Mouse (Mus musculus) kidney, embryonic 14.5 days (tissue): ENCODE data around the gene Ubqln1. TPM values are rescaled to one million over a fixed set of nuclear protein-coding genes. Genes with fewer than 3 reads are reported as not detected.

Source experiments
- ATAC-seq: fragments of 200-750 bp; cut with Nextera tagmentation; 2 replicates; pipeline ENCODE4 v1.8.0; 2017; ENCODE audit warnings: moderate number of reproducible peaks, mild to moderate bottlenecking, moderate TSS enrichment, moderate library complexity; ENCODE audit not compliant: low FRiP score, low TSS enrichment
- H3K27ac ChIP-seq: fragments of 300-500 bp; sonication (generic); 2 replicates; pipeline ENCODE4 v1.5.1; 2014; ENCODE audit warnings: low read depth, mild to moderate bottlenecking, low read length, moderate library complexity, mixed read lengths
- H3K27me3 ChIP-seq: fragments of 300-500 bp; sonication (generic); 2 replicates; pipeline ENCODE4 v1.6.1; 2014; ENCODE audit warnings: mild to moderate bottlenecking, low read length; ENCODE audit not compliant: control insufficient read depth, insufficient read depth
- H3K36me3 ChIP-seq: fragments of 300-500 bp; sonication (generic); 2 replicates; pipeline ENCODE4 v1.6.1; 2014; ENCODE audit warnings: low read length, mixed read lengths; ENCODE audit not compliant: control insufficient read depth, insufficient read depth
- H3K4me1 ChIP-seq: fragments of 300-500 bp; sonication (generic); 2 replicates; pipeline ENCODE4 v1.6.1; 2014; ENCODE audit warnings: low read length, mixed read lengths; ENCODE audit not compliant: control insufficient read depth, insufficient read depth
- H3K4me2 ChIP-seq: fragments of 300-500 bp; sonication (generic); replicated peaks from 2 replicates; pipeline ENCODE4 v1.6.1; 2014; ENCODE audit warnings: low read depth, mild to moderate bottlenecking, low read length
- H3K4me3 ChIP-seq: fragments of 300-500 bp; sonication (generic); 2 replicates; pipeline ENCODE4 v1.5.1; 2014; ENCODE audit warnings: mild to moderate bottlenecking, low read length
- H3K9ac ChIP-seq: fragments of 300-500 bp; sonication (generic); 2 replicates; pipeline ENCODE4 v1.6.1; 2014; ENCODE audit warnings: low read depth, mild to moderate bottlenecking, low read length, moderate library complexity
- H3K9me3 ChIP-seq: fragments of 300-500 bp; sonication (generic); 2 replicates; pipeline ENCODE4 v1.6.1; 2016; ENCODE audit warnings: low read length; ENCODE audit not compliant: control insufficient read depth
- WGBS: fragments of 180-500 bp; shearing (Covaris S2); extraction: QIAGEN DNeasy Blood & Tissue Kit; methylation state at CpG from one replicate; pipeline ENCODE4 v1.1.7; 2014; 5-methylcytosine and 5-hydroxymethylcytosine counted together
- polyA plus RNA-seq: library from polyadenylated mRNA; unstranded; fragments of >200 nt; fragmentation: Nextera tagmentation; extraction: Ambion mirVana; gene quantifications from 2 replicates; pipeline ENCODE4 v1.2.1, GENCODE M21; 2014

Ubqln1 gene
- polyA plus RNA-seq, 1 experiment from 2014 or later, result 98.7 TPM

DNA sequence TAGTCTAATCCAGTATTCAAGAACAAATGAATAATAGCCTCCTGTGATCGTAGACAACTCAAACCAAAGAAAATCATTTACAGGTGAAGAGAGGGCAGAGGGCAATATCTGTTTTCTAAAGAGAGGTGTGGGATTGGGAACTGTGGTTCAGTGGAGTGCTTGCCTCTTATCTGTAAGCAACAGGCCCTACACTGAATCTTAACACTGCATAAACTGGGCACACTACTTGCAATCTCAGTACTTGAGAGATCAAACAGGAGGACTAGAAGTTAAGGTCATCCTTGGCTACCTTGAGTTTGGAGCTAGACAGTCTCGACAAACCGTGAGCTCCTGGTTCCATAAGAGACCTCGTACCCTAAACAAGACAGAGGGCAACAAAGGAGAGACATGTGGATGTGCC lies 9.4 kb downstream of the Ubqln1 start:
- Histone ChIP-seq H3K4me1 (no peaks in the 10 kb centered on the region), H3K9ac (no peak overlapping the region), H3K36me3 (no peaks in the 10 kb centered on the region), H3K9me3 (no peaks in the 10 kb centered on the region), H3K4me2 (no peak overlapping the region), H3K27ac (no peak overlapping the region), H3K27me3 (no peaks in the 10 kb centered on the region), H3K4me3 (no peak overlapping the region)
- no peak for ATAC-seq
- 83% methylated on average over 4 of the region's 4 CpGs for WGBS

DNA sequence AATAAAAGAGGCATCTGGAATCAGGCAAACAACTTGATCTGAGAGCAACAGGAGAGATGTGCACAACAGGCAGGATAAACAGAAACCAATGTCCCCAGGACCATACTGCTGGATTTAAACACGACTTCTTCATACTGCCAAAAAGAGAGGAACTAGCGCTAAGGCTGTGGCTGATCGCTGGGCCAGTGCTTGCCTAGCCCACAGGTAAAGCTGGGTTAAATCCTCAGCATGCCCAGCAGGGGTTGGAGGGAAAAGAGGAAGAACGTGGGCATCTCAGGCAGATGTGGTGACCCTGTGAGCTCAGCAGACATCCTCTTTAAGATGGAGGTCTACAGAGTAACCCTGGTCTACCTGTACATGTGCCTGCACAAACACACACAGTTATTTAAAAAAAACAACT lies 10.5 kb downstream of the Ubqln1 start:
- Histone ChIP-seq H3K9me3 (no peaks in the 10 kb centered on the region), H3K9ac (no peak overlapping the region), H3K36me3 (no peaks in the 10 kb centered on the region), H3K27me3 (no peaks in the 10 kb centered on the region), H3K4me1 (no peaks in the 10 kb centered on the region), H3K27ac (no peak overlapping the region), H3K4me3 (no peak overlapping the region), H3K4me2 (no peak overlapping the region)
- ATAC-seq, result no peak
- 74% methylated on average over 4 of the region's 4 CpGs for WGBS

DNA sequence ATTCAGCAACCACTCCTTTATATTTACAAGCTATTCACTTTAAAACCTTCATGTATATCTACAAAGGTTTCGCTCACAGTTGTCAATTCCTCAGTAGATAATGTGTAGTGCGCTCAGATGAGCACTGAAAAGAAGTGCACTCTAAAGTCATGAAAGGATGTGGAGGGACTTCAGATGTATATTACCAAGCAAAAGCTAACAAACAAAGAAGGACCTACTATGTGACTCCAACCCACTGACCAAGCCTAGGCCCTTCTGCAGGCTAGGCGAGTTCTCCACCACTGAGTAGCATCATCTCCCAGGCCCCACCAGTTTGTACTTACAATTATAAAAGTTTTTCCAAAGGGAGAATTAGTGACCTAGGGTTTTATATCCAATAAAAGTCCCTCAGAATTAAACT lies 11.3 kb downstream of the Ubqln1 start:
- no peak overlapping the region for H3K4me3 ChIP-seq
- H3K4me2 ChIP-seq, result no peak overlapping the region
- no peaks in the 10 kb centered on the region for H3K27me3 ChIP-seq
- no peaks in the 10 kb centered on the region for H3K9me3 ChIP-seq
- WGBS, result 94% methylated on average over 3 of the region's 3 CpGs
- H3K27ac ChIP-seq, result no peak overlapping the region
- no peaks in the 10 kb centered on the region for H3K36me3 ChIP-seq
- no peaks in the 10 kb centered on the region for H3K4me1 ChIP-seq
- no peak for ATAC-seq
- no peak overlapping the region for H3K9ac ChIP-seq

DNA sequence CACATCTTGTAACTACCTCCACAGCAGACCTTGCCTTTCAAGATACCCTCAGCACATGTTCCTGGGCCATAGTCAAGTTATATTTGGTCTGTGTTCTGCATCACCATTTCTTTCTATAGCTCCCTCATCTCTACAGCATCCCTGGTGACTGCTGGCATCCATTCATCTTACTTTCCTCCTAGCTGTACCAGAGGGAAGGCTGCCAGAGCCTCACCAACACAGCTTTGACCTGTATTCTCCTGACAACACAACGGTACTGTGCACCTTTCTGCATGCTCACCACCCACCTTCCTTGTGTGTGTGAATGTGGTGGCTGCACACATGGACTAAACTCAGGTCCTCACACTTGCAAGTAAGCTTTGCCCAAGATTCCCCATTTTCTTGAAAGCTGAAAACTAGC lies 12.6 kb downstream of the Ubqln1 start:
- Histone ChIP-seq H3K36me3 (peaks cover under 1% of the 10 kb centered on the region; the same call in 1 of the 2 replicates), H3K9ac (no peak overlapping the region), H3K27me3 (no peaks in the 10 kb centered on the region), H3K27ac (no peak overlapping the region), H3K4me1 (no peaks in the 10 kb centered on the region), H3K9me3 (no peaks in the 10 kb centered on the region), H3K4me3 (no peak overlapping the region), H3K4me2 (no peak overlapping the region)
- ATAC-seq, result no peak
- WGBS, result 87% methylated on average over 1 of the region's 1 CpGs

DNA sequence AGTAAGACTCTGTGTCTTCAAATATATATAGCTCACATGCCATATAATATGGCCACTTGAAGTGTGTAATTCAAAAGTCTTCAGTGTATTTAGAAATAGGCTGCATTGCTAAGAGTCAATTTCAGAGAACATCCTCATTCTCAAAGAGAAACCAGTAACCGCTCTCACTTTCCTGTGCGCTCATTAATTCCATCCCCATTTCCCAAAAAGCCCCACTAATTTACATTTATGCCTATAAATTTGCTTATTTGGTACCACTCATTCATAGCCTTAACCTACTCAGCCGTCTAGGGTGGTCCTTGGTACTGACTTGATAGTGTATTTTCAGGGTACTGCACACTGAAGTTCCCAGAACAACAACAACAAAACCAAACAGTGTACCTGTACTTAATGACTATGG lies 13.5 kb downstream of the Ubqln1 start:
- H3K36me3 ChIP-seq, result peaks cover 10% of the 10 kb centered on the region; the same call in 1 of the 2 replicates
- 93% methylated on average over 3 of the region's 3 CpGs for WGBS
- H3K9ac ChIP-seq, result no peak overlapping the region
- no peak overlapping the region for H3K27ac ChIP-seq
- H3K4me1 ChIP-seq, result no peaks in the 10 kb centered on the region
- no peaks in the 10 kb centered on the region for H3K9me3 ChIP-seq
- no peaks in the 10 kb centered on the region for H3K27me3 ChIP-seq
- no peak for ATAC-seq
- H3K4me2 ChIP-seq, result no peak overlapping the region
- H3K4me3 ChIP-seq, result no peak overlapping the region

DNA sequence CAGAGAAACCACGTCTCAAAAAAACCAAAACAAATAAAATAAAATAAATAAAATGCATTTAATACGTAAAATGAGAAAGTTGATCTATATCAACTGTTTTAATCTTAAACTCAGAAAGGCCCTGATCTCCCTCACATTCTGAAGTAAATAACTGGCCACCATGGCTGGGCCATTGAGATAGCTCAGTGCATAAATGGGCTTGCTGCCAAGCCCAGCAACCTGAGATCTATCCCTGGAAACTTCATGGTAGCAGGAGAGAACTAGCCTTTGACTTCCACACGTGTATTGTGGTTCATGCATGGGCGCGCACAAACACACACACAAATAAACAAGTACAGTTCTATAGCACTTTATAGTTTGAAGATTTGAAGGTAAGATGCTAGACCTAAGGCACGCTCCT lies 14.1 kb downstream of the Ubqln1 start:
- no peak overlapping the region for H3K27ac ChIP-seq

DNA sequence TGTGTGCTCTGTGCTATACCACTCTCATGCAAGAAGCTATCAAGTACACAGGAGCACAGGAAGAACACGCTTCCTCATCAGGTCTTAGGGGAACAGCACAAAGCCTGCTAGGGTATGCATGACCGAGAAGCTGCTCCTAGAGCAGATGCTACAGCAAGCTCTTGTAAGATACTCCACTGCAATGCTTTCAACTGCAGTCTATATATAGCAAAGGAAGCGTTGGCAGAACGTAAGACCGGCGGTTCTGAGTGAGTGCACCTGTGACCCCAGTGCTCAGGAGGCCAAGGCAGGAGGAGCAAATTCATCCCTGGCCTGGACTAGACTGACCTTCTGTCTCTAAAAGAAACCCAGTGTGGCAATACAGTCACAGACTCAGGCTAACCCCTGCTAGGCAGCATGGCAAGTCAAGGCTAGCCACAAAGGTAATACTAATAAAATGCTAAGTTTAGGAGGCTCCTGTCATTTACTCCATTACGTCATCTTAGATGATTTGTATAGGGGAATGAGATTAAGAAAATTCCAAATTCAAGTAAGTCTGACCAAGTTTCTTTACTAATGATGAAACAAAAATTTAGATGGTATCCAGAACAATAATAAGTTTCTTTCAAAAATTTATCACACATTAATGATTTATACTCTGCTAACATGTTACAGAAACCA lies 17.3 kb downstream of the Ubqln1 start:
- Histone ChIP-seq H3K4me1 (no peaks in the 10 kb centered on the region), H3K27ac (no peak overlapping the region), H3K9ac (no peak overlapping the region), H3K36me3 (peaks cover 36% of the 10 kb centered on the region), H3K4me3 (no peak overlapping the region), H3K27me3 (no peaks in the 10 kb centered on the region), H3K4me2 (no peak overlapping the region), H3K9me3 (no peaks in the 10 kb centered on the region)
- ATAC-seq, result no peak
- WGBS, result 73% methylated on average over 7 of the region's 7 CpGs

More for the DNA sequence above, 14.1 kb downstream of the Ubqln1 start:
- no peaks in the 10 kb centered on the region for H3K4me1 ChIP-seq
- ATAC-seq, result no peak
- 85% methylated on average over 6 of the region's 6 CpGs for WGBS
- H3K27me3 ChIP-seq, result no peaks in the 10 kb centered on the region
- no peak overlapping the region for H3K9ac ChIP-seq
- H3K4me3 ChIP-seq, result no peak overlapping the region
- no peak overlapping the region for H3K4me2 ChIP-seq
- no peaks in the 10 kb centered on the region for H3K9me3 ChIP-seq
- peaks cover 12% of the 10 kb centered on the region; the same call in 1 of the 2 replicates for H3K36me3 ChIP-seq

DNA sequence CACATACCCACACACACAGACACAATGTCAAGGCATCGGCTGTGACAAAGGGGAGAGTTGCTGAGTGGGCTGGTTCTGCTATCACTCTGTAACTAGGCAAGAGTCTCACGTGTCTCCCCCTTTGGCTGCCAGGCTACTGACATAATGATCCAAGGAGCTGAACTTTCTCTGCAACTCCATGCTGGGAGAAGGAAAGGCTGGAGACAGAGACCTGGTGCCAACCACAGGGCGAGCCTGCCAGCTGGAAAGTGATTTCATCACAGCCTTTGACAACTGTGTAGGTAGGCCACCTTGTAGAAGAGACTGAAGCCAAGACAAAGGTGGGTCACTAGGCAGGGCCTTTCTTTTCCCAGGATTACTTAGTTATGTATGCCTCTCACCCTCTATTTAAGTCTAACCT lies 18.2 kb downstream of the Ubqln1 start:
- H3K27ac ChIP-seq, result no peak overlapping the region
- H3K36me3 ChIP-seq, result peaks cover 40% of the 10 kb centered on the region
- H3K4me3 ChIP-seq, result no peak overlapping the region
- 86% methylated on average over 3 of the region's 3 CpGs for WGBS
- no peaks in the 10 kb centered on the region for H3K9me3 ChIP-seq
- no peaks in the 10 kb centered on the region for H3K4me1 ChIP-seq
- H3K9ac ChIP-seq, result no peak overlapping the region
- no peak overlapping the region for H3K4me2 ChIP-seq
- no peaks in the 10 kb centered on the region for H3K27me3 ChIP-seq
- ATAC-seq, result no peak

DNA sequence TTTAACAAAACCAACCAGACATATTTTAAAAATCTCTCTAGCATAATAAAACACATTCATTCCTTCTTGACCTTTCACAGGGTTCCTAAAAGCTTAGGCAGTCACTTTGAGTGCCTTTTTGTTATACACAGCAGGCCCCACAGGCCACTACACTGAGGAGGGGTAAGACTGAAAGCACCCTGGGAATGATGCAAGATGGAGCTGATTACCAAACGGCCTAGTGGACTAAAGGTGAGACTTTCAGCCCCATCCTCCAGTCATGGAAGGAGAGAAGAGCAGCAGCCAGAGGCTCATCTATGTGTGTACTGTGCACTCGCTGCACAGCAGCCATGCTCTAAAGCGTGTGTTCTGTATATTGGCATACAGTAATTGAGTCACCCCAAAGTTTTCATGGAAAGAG lies 20.5 kb downstream of the Ubqln1 start:
- WGBS, result 80% methylated on average over 3 of the region's 3 CpGs
- H3K27ac ChIP-seq, result no peak overlapping the region
- peaks cover 58% of the 10 kb centered on the region for H3K36me3 ChIP-seq

More for the DNA sequence above, 20.5 kb downstream of the Ubqln1 start:
- Histone ChIP-seq H3K4me3 (no peak overlapping the region), H3K9ac (no peak overlapping the region), H3K27me3 (no peaks in the 10 kb centered on the region), H3K4me1 (no peaks in the 10 kb centered on the region), H3K4me2 (no peak overlapping the region), H3K9me3 (no peaks in the 10 kb centered on the region)
- no peak for ATAC-seq
